Mouse (Mus musculus) heart, postnatal 4 days (tissue): Measurements from ENCODE around the gene Wdr20. TPM values are rescaled to one million over a fixed set of nuclear protein-coding genes. Genes with fewer than 3 reads are reported as not detected.

ENCODE experiments used
- DNase-seq: peaks from one replicate; pipeline ENCODE4 v3.0.0; 2021
- total RNA-seq, 2 experiments: library from RNA; stranded (reverse); gene quantifications; 2 replicates each; pipeline ENCODE4 v1.2.3; 2021

Wdr20 gene
- total RNA-seq, 2 experiments from 2014 or later = 33.7 to 35.2 TPM

- DNase-seq = no peak
Observed at GRCm38 (mm10) chr12:110779296-110779695, 41.6 kb downstream of the Wdr20 start.

GRCm38 (mm10) chr12:110781181-110781580 is 43.4 kb downstream of the Wdr20 start:
- DNase-seq = no peak

- no peak for DNase-seq
Observed at GRCm38 (mm10) chr12:110782278-110782677, 44.5 kb downstream of the Wdr20 start.

- DNase-seq = no peak
Observed at GRCm38 (mm10) chr12:110784211-110784610, 46.5 kb downstream of the Wdr20 start.

- DNase-seq = no peak
Observed at GRCm38 (mm10) chr12:110786243-110786642, 48.5 kb downstream of the Wdr20 start.

- DNase-seq = no peak
Observed at GRCm38 (mm10) chr12:110790580-110790979, 52.8 kb downstream of the Wdr20 start.

GRCm38 (mm10) chr12:110791026-110791425 is 53.3 kb downstream of the Wdr20 start:
- no peak for DNase-seq

- DNase-seq = peak; percentile 17
Observed at GRCm38 (mm10) chr12:110795035-110795434, 57.3 kb downstream of the Wdr20 start.

- no peak for DNase-seq
Observed at GRCm38 (mm10) chr12:110796748-110797147, 59.0 kb downstream of the Wdr20 start.

GRCm38 (mm10) chr12:110797202-110797601 is 59.5 kb downstream of the Wdr20 start:
- DNase-seq = no peak

GRCm38 (mm10) chr12:110797842-110798431 is 60.2 kb downstream of the Wdr20 start:
- DNase-seq = peak; percentile 41

GRCm38 (mm10) chr12:110799226-110799625 is 61.5 kb downstream of the Wdr20 start:
- DNase-seq = no peak

- no peak for DNase-seq
Observed at GRCm38 (mm10) chr12:110801876-110802464, 64.2 kb downstream of the Wdr20 start.

- DNase-seq = no peak
Observed at GRCm38 (mm10) chr12:110802674-110803297, 65.0 kb downstream of the Wdr20 start.

GRCm38 (mm10) chr12:110804261-110804660 is 66.5 kb downstream of the Wdr20 start:
- peak; percentile 61 for DNase-seq

- DNase-seq = peak; percentile 49
Observed at GRCm38 (mm10) chr12:110806301-110806970, 68.7 kb downstream of the Wdr20 start.

GRCm38 (mm10) chr12:110808430-110808829 is 70.7 kb downstream of the Wdr20 start:
- DNase-seq = no peak

- no peak for DNase-seq
Observed at GRCm38 (mm10) chr12:110808848-110809247, 71.1 kb downstream of the Wdr20 start.

GRCm38 (mm10) chr12:110813132-110813531 is 75.4 kb downstream of the Wdr20 start:
- DNase-seq = no peak

GRCm38 (mm10) chr12:110813624-110814023 is 75.9 kb downstream of the Wdr20 start:
- no peak for DNase-seq

- no peak for DNase-seq
Observed at GRCm38 (mm10) chr12:110814924-110815323, 77.2 kb downstream of the Wdr20 start.

GRCm38 (mm10) chr12:110816833-110817232 is 79.1 kb downstream of the Wdr20 start:
- DNase-seq = no peak

- DNase-seq = no peak
Observed at GRCm38 (mm10) chr12:110819367-110819766, 81.6 kb downstream of the Wdr20 start.
